In genomic region chr8:72267106-72267505, GRCm38 (mm10) we compare ENCODE assay signal across 33 mouse cellular contexts. TPM values are rescaled to one million over a fixed set of nuclear protein-coding genes. Genes with fewer than 3 reads are reported as not detected.
DNase-seq lines count a peak whose midpoint lies in the region; ATAC-seq and TF ChIP-seq lines count a peak whose summit lies in the region.
"Had no signal": no experiment of that assay in that cellular context is flagged by ENCODE, and none has a peak within 500 bp of the region (broad histone marks: within the 10 kb centered on the region; RNA-seq: fewer than 3 reads in every experiment).

No protein-coding gene starts in this region.

- ATAC-seq in megakaryocyte progenitor cell, adult 5-6 weeks (replicated peaks; ENCODE audit: poor library complexity) = no peak
- ATAC-seq: CD4-positive, CD25-positive, alpha-beta regulatory T cell, adult 4 months; forebrain, embryonic 13.5 days; forebrain, embryonic 16.5 days; hindbrain, postnatal 0 days; inflammation-experienced regulatory T-cells, adult 6 months had no signal

- no peak for TF ChIP-seq CTCF in gastrocnemius, adult 2 months (IDR thresholded peaks at IDR 0.05)

- peak overlapping the region; percentile 87 for H3K27ac ChIP-seq in gastrocnemius, adult 2 months
- peak overlapping the region; percentile 100 for H3K27ac ChIP-seq in brown adipose tissue, adult 24 weeks (replicated peaks; ENCODE audit: low read depth, low read length)
- H3K27ac ChIP-seq: forebrain, embryonic 10.5 days; forebrain, embryonic 13.5 days; hindbrain, embryonic 14.5 days; hindbrain, postnatal 0 days had no signal

- no peak for DNase-seq in gastrocnemius, adult 2 months
- DNase-seq in gastrocnemius, postnatal 4 days (ENCODE audit: low spot score in 2 of 2) = no peak
- DNase-seq in A20 (ENCODE audit: low read depth, low spot score) = peak; percentile 73
- peak; percentile 80 to 90 for DNase-seq in spleen, postnatal 36 days (ENCODE audit: low spot score in 2 of 2)
- DNase-seq in urinary bladder, postnatal 36 days (ENCODE audit: low spot score in 2 of 2) = no peak
- DNase-seq in layer of hippocampus, postnatal 36 days = no peak
- DNase-seq: adrenal gland, postnatal 14 days; cerebellum, adult 18-20 months; cerebellum, adult 9-10 months; cerebellum, postnatal 14 days; gastrocnemius, postnatal 36 days; heart, postnatal 14 days; heart, postnatal 4 days had no signal

- intact Hi-C loops in gastrocnemius, adult 2 months (cut with DNase I) = no loop called here

- H3K4me3 ChIP-seq in gastrocnemius, adult 2 months = no peak overlapping the region
- H3K4me3 ChIP-seq in brown adipose tissue, adult 24 weeks (ENCODE audit: insufficient read depth, low read depth, low read length) = no peak overlapping the region
- H3K4me3 ChIP-seq: forebrain, embryonic 10.5 days; forebrain, embryonic 13.5 days; heart, embryonic 13.5 days had no signal

- H3K4me1 ChIP-seq in brown adipose tissue, adult 24 weeks (ENCODE audit: control insufficient read depth, insufficient read depth, insufficient read length, low read length) = peaks cover 31% of the 10 kb centered on the region
- H3K4me1 ChIP-seq: forebrain, embryonic 10.5 days; forebrain, embryonic 13.5 days had no signal

RNA-seq across cellular contexts. Expression of gene Ap1m1, which starts 27.3 kb away (rescaled TPM):
- 10 to 100 TPM; 25.8 to 26.0 TPM for total RNA-seq in gastrocnemius, adult 2 months (2021)
- total RNA-seq in gastrocnemius, postnatal 4 days (2021) = 10 to 100 TPM; 46.4 to 48.5 TPM
- 35.6 and 49.6 TPM in 2 replicates for polyA plus RNA-seq in brown adipose tissue, adult 24 weeks (2012; ENCODE audit: insufficient read depth, insufficient read length, missing spikeins)
- total RNA-seq in layer of hippocampus, postnatal 36 days (2021) = 10 to 100 TPM; 74.5 to 94.0 TPM
- 88.1 and 90.6 TPM in 2 replicates for total RNA-seq in megakaryocyte progenitor cell, adult 5-6 weeks (2015)
- 52.4 and 65.4 TPM in 2 replicates for total RNA-seq in megakaryocyte progenitor cell, adult 5-6 weeks (2017)

RNA-seq across cellular contexts. Expression of gene Gm10282, which starts 38.0 kb away (rescaled TPM):
- 1 to 10 TPM; 2.8 to 4.8 TPM for total RNA-seq in gastrocnemius, adult 2 months (2021)
- 10 to 100 TPM; 29.3 to 31.8 TPM for total RNA-seq in gastrocnemius, postnatal 4 days (2021)
- not detected in 2 replicates for polyA plus RNA-seq in brown adipose tissue, adult 24 weeks (2012; ENCODE audit: insufficient read depth, insufficient read length, missing spikeins)
- total RNA-seq in layer of hippocampus, postnatal 36 days (2021) = 1 to 10 TPM; 7.7 to 9.7 TPM
- total RNA-seq in megakaryocyte progenitor cell, adult 5-6 weeks (2015) = 58.7 and 76.6 TPM in 2 replicates
- 68.3 and 86.8 TPM in 2 replicates for total RNA-seq in megakaryocyte progenitor cell, adult 5-6 weeks (2017)

RNA-seq across cellular contexts. Expression of gene Fam32a, which starts 47.6 kb away (rescaled TPM):
- total RNA-seq in gastrocnemius, adult 2 months (2021) = 1 to 10 TPM; 7.8 to 9.5 TPM
- total RNA-seq in gastrocnemius, postnatal 4 days (2021) = 10 to 100 TPM; 24.3 to 25.9 TPM
- polyA plus RNA-seq in brown adipose tissue, adult 24 weeks (2012; ENCODE audit: insufficient read depth, insufficient read length, missing spikeins) = 26.9 and 41.8 TPM in 2 replicates
- 10 to 100 TPM; 59.4 to 64.2 TPM for total RNA-seq in layer of hippocampus, postnatal 36 days (2021)
- total RNA-seq in megakaryocyte progenitor cell, adult 5-6 weeks (2015) = 40.5 and 44.9 TPM in 2 replicates
- 37.5 and 39.1 TPM in 2 replicates for total RNA-seq in megakaryocyte progenitor cell, adult 5-6 weeks (2017)

RNA-seq across cellular contexts. Expression of gene Klf2, which starts 51.7 kb away (rescaled TPM):
- total RNA-seq in gastrocnemius, adult 2 months (2021) = 10 to 100 TPM in 1 of 2 experiments, 1 to 10 TPM in 1; 9.1 to 38.9 TPM
- 10 to 100 TPM; 40.0 to 47.7 TPM for total RNA-seq in gastrocnemius, postnatal 4 days (2021)
- 30.6 and 88.0 TPM in 2 replicates for polyA plus RNA-seq in brown adipose tissue, adult 24 weeks (2012; ENCODE audit: insufficient read depth, insufficient read length, missing spikeins)
- 10 to 100 TPM; 16.4 to 18.5 TPM for total RNA-seq in layer of hippocampus, postnatal 36 days (2021)
- total RNA-seq in megakaryocyte progenitor cell, adult 5-6 weeks (2015) = 10.8 and 21.8 TPM in 2 replicates
- 2.0 and 6.6 TPM in 2 replicates for total RNA-seq in megakaryocyte progenitor cell, adult 5-6 weeks (2017)
- total RNA-seq: MEL had no signal

RNA-seq across cellular contexts. Expression of gene Gm11034, which starts 53.7 kb away (rescaled TPM):
- total RNA-seq in gastrocnemius, adult 2 months (2021) = not detected
- not detected for total RNA-seq in gastrocnemius, postnatal 4 days (2021)
- not detected in 2 replicates for polyA plus RNA-seq in brown adipose tissue, adult 24 weeks (2012; ENCODE audit: insufficient read depth, insufficient read length, missing spikeins)
- total RNA-seq in layer of hippocampus, postnatal 36 days (2021) = not detected
- total RNA-seq in megakaryocyte progenitor cell, adult 5-6 weeks (2015) = not detected in 2 replicates
- not detected in 2 replicates for total RNA-seq in megakaryocyte progenitor cell, adult 5-6 weeks (2017)
- total RNA-seq: adrenal gland, adult 2 months; adrenal gland, postnatal 14 days; adrenal gland, postnatal 4 days; gastrocnemius, adult 8-10 months; gastrocnemius, postnatal 36 days; heart, postnatal 14 days; heart, postnatal 4 days; hindbrain, postnatal 0 days; MEL had no signal
- polyA plus RNA-seq: adrenal gland, adult 2 months; brain, embryonic 14.5 days; C2C12; CD4-positive, CD25-positive, alpha-beta regulatory T cell, adult 4 months; embryonic facial prominence, embryonic 11.5 days; embryonic facial prominence, embryonic 14.5 days; forebrain, embryonic 10.5 days; forebrain, embryonic 13.5 days; forebrain, embryonic 16.5 days; heart, embryonic 13.5 days; heart, embryonic 16.5 days; hindbrain, embryonic 11.5 days; hindbrain, embryonic 14.5 days; hindbrain, postnatal 0 days; inflammation-experienced regulatory T-cells, adult 6 months had no signal

Comparison
In these comparisons a context has a peak if more than half of its experiments do, and no peak if none do; other contexts are left out.
1. DNase-seq: peak in A20 (single experiment) and spleen, postnatal 36 days (2 of 2); none in gastrocnemius, adult 2 months (single experiment), gastrocnemius, postnatal 4 days (0 of 2), urinary bladder, postnatal 36 days (0 of 2) and layer of hippocampus, postnatal 36 days (0 of 2).